Mouse (Mus musculus): ENCODE results near the gene Acoxl.

- TF ChIP-seq CTCF (conservative IDR thresholded peaks at IDR 0.05; ENCODE audit: insufficient read depth, insufficient read length, low read depth, low read length): no peak
- no peak for TF ChIP-seq POLR2A (IDR thresholded peaks at IDR 0.05; ENCODE audit: low read depth, low read length)
Observed at GRCm38 (mm10) chr2:128111537-128111936, 272.9 kb downstream of the Acoxl start.
